Mouse (Mus musculus) liver, embryonic 16.5 days (tissue): ENCODE measurements at regions not wholly inside any gene's neighbourhood (a gene's known extent, or its start where the extent isn't known, plus 50 kb on each side); places are given as distances from the start of the nearest gene placed in this dataset.

Source experiments
- ATAC-seq: fragments of 200-750 bp; cut with Nextera tagmentation; 2 replicates; pipeline ENCODE4 v1.8.0; 2017; ENCODE audit warnings: low read depth, mild to moderate bottlenecking, moderate number of reproducible peaks, moderate library complexity
- H3K27ac ChIP-seq: fragments of 300-500 bp; sonication (generic); 2 replicates; pipeline ENCODE4 v1.5.1; 2014; ENCODE audit warnings: mild to moderate bottlenecking, low read length
- H3K27me3 ChIP-seq: fragments of 300-500 bp; sonication (generic); 2 replicates; pipeline ENCODE4 v1.6.1; 2014; ENCODE audit warnings: low read depth, low read length, mixed read lengths; ENCODE audit not compliant: control insufficient read depth, insufficient read depth
- H3K36me3 ChIP-seq: fragments of 300-500 bp; sonication (generic); 2 replicates; pipeline ENCODE4 v1.6.1; 2014; ENCODE audit warnings: mild to moderate bottlenecking; ENCODE audit not compliant: control insufficient read depth, insufficient read depth
- H3K4me1 ChIP-seq: fragments of 300-500 bp; sonication (generic); 2 replicates; pipeline ENCODE4 v1.6.1; 2014; ENCODE audit warnings: low read depth, low read length, mixed read lengths; ENCODE audit not compliant: control insufficient read depth
- H3K4me2 ChIP-seq: fragments of 300-500 bp; sonication (generic); 2 replicates; pipeline ENCODE4 v1.6.1; 2014; ENCODE audit warnings: low read depth, low read length, mixed read lengths
- H3K4me3 ChIP-seq: fragments of 300-500 bp; sonication (generic); 2 replicates; pipeline ENCODE4 v1.5.1; 2014; ENCODE audit warnings: low read depth, mild to moderate bottlenecking, low read length
- H3K9ac ChIP-seq: fragments of 300-500 bp; sonication (generic); 2 replicates; pipeline ENCODE4 v1.6.1; 2014; ENCODE audit warnings: low read depth, low read length
- H3K9me3 ChIP-seq: fragments of 300-500 bp; sonication (generic); replicated peaks from 2 replicates; pipeline ENCODE4 v1.6.1; 2016; ENCODE audit warnings: low read length; ENCODE audit not compliant: control insufficient read depth
- WGBS: fragments of 180-500 bp; shearing (Covaris S2); extraction: QIAGEN DNeasy Blood & Tissue Kit; methylation state at CpG from one replicate; pipeline ENCODE4 v1.1.7; 2014; ENCODE audit not compliant: insufficient replicate concordance; 5-methylcytosine and 5-hydroxymethylcytosine counted together

- no peaks in the 10 kb centered on the region for H3K9me3 ChIP-seq
- H3K27me3 ChIP-seq, result no peaks in the 10 kb centered on the region
- no peak overlapping the region for H3K4me3 ChIP-seq
- no peak overlapping the region for H3K4me2 ChIP-seq
- no peaks in the 10 kb centered on the region for H3K4me1 ChIP-seq
- H3K9ac ChIP-seq, result no peak overlapping the region
- no peak overlapping the region for H3K27ac ChIP-seq
- no peak for ATAC-seq
- no peaks in the 10 kb centered on the region for H3K36me3 ChIP-seq
- WGBS, result 54% methylated on average over 2 of the region's 2 CpGs
Observed at GRCm38 (mm10) chr11:20418141-20418540, 85.6 kb upstream of the Slc1a4 start.

- H3K4me3 ChIP-seq, result no peak overlapping the region
- ATAC-seq, result no peak
- H3K4me2 ChIP-seq, result no peak overlapping the region
- no peak overlapping the region for H3K27ac ChIP-seq
- no peaks in the 10 kb centered on the region for H3K27me3 ChIP-seq
- H3K9ac ChIP-seq, result no peak overlapping the region
- no peaks in the 10 kb centered on the region for H3K9me3 ChIP-seq
- H3K36me3 ChIP-seq, result no peaks in the 10 kb centered on the region
- no peaks in the 10 kb centered on the region for H3K4me1 ChIP-seq
- 68% methylated on average over 4 of the region's 4 CpGs for WGBS
Observed at GRCm38 (mm10) chr11:20420876-20421275, 88.4 kb upstream of the Slc1a4 start.

- 49% methylated on average over 9 of the region's 9 CpGs for whole genome bisulfite sequencing
- Histone ChIP-seq H3K36me3 (no peaks in the 10 kb centered on the region), H3K4me2 (no peak overlapping the region), H3K9me3 (no peaks in the 10 kb centered on the region), H3K4me1 (no peaks in the 10 kb centered on the region), H3K4me3 (no peak overlapping the region), H3K27ac (no peak overlapping the region), H3K27me3 (no peaks in the 10 kb centered on the region), H3K9ac (no peak overlapping the region)
- ATAC-seq, result no peak
Observed at GRCm38 (mm10) chr11:20436057-20436456, 103.5 kb upstream of the Slc1a4 start.

GRCm38 (mm10) chr11:20442476-20442875 lies 100.6 kb upstream of the Sertad2 start:
- Histone ChIP-seq H3K9ac (no peak overlapping the region), H3K4me3 (no peak overlapping the region), H3K9me3 (no peaks in the 10 kb centered on the region), H3K4me1 (no peaks in the 10 kb centered on the region; the same call in 1 of the 2 replicates), H3K4me2 (no peak overlapping the region), H3K27me3 (no peaks in the 10 kb centered on the region), H3K36me3 (no peaks in the 10 kb centered on the region), H3K27ac (no peak overlapping the region)
- ATAC-seq, result no peak
- WGBS, result 48% methylated on average over 4 of the region's 4 CpGs

GRCm38 (mm10) chr11:20445061-20445902 lies 97.8 kb upstream of the Sertad2 start:
- Histone ChIP-seq H3K9ac (no peak overlapping the region), H3K36me3 (no peaks in the 10 kb centered on the region), H3K9me3 (no peaks in the 10 kb centered on the region), H3K27ac (no peak overlapping the region), H3K27me3 (no peaks in the 10 kb centered on the region), H3K4me3 (peak overlapping the region; percentile 15; the same call in 1 of the 2 replicates), H3K4me1 (no peaks in the 10 kb centered on the region; the same call in 1 of the 2 replicates), H3K4me2 (peak overlapping the region; percentile 42)
- ATAC-seq, result no peak
- 13% methylated on average over 18 of the region's 18 CpGs for WGBS

- WGBS, result 3% methylated on average over 6 of the region's 6 CpGs
- Histone ChIP-seq H3K27ac (no peak overlapping the region), H3K4me1 (no peaks in the 10 kb centered on the region; the same call in 1 of the 2 replicates), H3K4me2 (peak overlapping the region; percentile 42), H3K27me3 (no peaks in the 10 kb centered on the region), H3K9ac (no peak overlapping the region), H3K4me3 (0 out of 2 replicates have a peak overlapping the region, but pooled peaks have one; percentile 15), H3K36me3 (no peaks in the 10 kb centered on the region), H3K9me3 (no peaks in the 10 kb centered on the region)
- ATAC-seq, result peak; percentile 35
Observed at GRCm38 (mm10) chr11:20445903-20446264, 97.2 kb upstream of the Sertad2 start.

- Histone ChIP-seq H3K4me3 (no peak overlapping the region), H3K9me3 (no peaks in the 10 kb centered on the region), H3K27ac (no peak overlapping the region), H3K4me1 (no peaks in the 10 kb centered on the region; the same call in 1 of the 2 replicates), H3K4me2 (no peak overlapping the region), H3K9ac (no peak overlapping the region), H3K36me3 (no peaks in the 10 kb centered on the region), H3K27me3 (peaks cover 19% of the 10 kb centered on the region)
- 42% methylated on average over 4 of the region's 4 CpGs for WGBS
- no peak for ATAC-seq
Observed at GRCm38 (mm10) chr11:20452901-20453300, 90.2 kb upstream of the Sertad2 start.

- Histone ChIP-seq H3K4me2 (no peak overlapping the region), H3K9ac (no peak overlapping the region), H3K9me3 (no peaks in the 10 kb centered on the region), H3K4me1 (no peaks in the 10 kb centered on the region; the same call in 1 of the 2 replicates), H3K36me3 (no peaks in the 10 kb centered on the region), H3K27ac (no peak overlapping the region), H3K27me3 (peaks cover 19% of the 10 kb centered on the region), H3K4me3 (no peak overlapping the region)
- peak; percentile 28; the same call in 1 of the 2 replicates for ATAC-seq
- WGBS, result 61% methylated on average over 7 of the region's 7 CpGs
Observed at GRCm38 (mm10) chr11:20453786-20454185, 89.3 kb upstream of the Sertad2 start.

- Histone ChIP-seq H3K9ac (peak overlapping the region; percentile 52), H3K4me3 (peak overlapping the region; percentile 62), H3K27ac (no peak overlapping the region), H3K9me3 (no peaks in the 10 kb centered on the region), H3K36me3 (no peaks in the 10 kb centered on the region), H3K27me3 (peaks cover 19% of the 10 kb centered on the region), H3K4me1 (no peaks in the 10 kb centered on the region; the same call in 1 of the 2 replicates), H3K4me2 (peak overlapping the region; percentile 80)
- under 1% methylated on average over 35 of the region's 35 CpGs for WGBS
- ATAC-seq, result peak; percentile 70
Observed at GRCm38 (mm10) chr11:20455085-20455864, 87.8 kb upstream of the Sertad2 start.
